Mouse (Mus musculus) CH12.LX (cell line): Measurements from ENCODE around the gene Gas7.

Experiments
- CTCF ChIP-seq, 2 experiments: IDR thresholded peaks in 1 of 2; conservative IDR thresholded peaks in 1 of 2; 2 replicates each; pipeline ENCODE4 v1.5.1; 2011 to 2012; ENCODE audit warnings: low read depth in 2 of 2, low read length in 2 of 2, improper control_type of control experiment in 1 of 2, inconsistent platforms in 1 of 2, mild to moderate bottlenecking in 1 of 2, moderate library complexity in 1 of 2
- EP300 ChIP-seq: IDR thresholded peaks from 2 replicates; pipeline ENCODE4 v1.6.1; 2011; ENCODE audit warnings: low read length, improper control_type of control experiment
- ETS1 ChIP-seq: conservative IDR thresholded peaks from 2 replicates; pipeline ENCODE4 v1.6.1; 2012; ENCODE audit warnings: low read depth, mild to moderate bottlenecking, inconsistent platforms, low read length, improper control_type of control experiment, moderate library complexity
- HCFC1 ChIP-seq: IDR thresholded peaks from 2 replicates; pipeline ENCODE4 v1.6.1; 2012; ENCODE audit warnings: low read depth, mild to moderate bottlenecking, inconsistent platforms, low read length, improper control_type of control experiment
- MAFK ChIP-seq: IDR thresholded peaks from 2 replicates; pipeline ENCODE4 v1.6.1; 2011; ENCODE audit warnings: low read length, improper control_type of control experiment; ENCODE audit not compliant: insufficient replicate concordance
- MAX ChIP-seq: IDR thresholded peaks from 2 replicates; pipeline ENCODE4 v1.6.1; 2011; ENCODE audit warnings: low read length, improper control_type of control experiment
- MAZ ChIP-seq: IDR thresholded peaks from 2 replicates; pipeline ENCODE4 v1.6.1; 2012; ENCODE audit warnings: low read depth, mild to moderate bottlenecking, inconsistent platforms, low read length, improper control_type of control experiment, moderate library complexity
- MXI1 ChIP-seq: IDR thresholded peaks from 2 replicates; pipeline ENCODE4 v1.6.1; 2011; ENCODE audit warnings: mild to moderate bottlenecking, low read depth, low read length, improper control_type of control experiment
- POLR2A ChIP-seq: IDR thresholded peaks from 2 replicates; pipeline ENCODE4 v1.6.1; 2011; ENCODE audit warnings: low read depth, mild to moderate bottlenecking, improper control_type of control experiment, low read length
- SMC3 ChIP-seq: IDR thresholded peaks from 2 replicates; pipeline ENCODE4 v1.6.1; 2011; ENCODE audit warnings: low read depth, low read length, improper control_type of control experiment
- UBTF ChIP-seq: IDR thresholded peaks from 2 replicates; pipeline ENCODE4 v1.6.1; 2012; ENCODE audit warnings: low read depth, mild to moderate bottlenecking, inconsistent platforms, low read length, improper control_type of control experiment, moderate library complexity
- ZKSCAN1 ChIP-seq: IDR thresholded peaks from 2 replicates; pipeline ENCODE4 v1.6.1; 2012; ENCODE audit warnings: low read depth, inconsistent platforms, low read length, improper control_type of control experiment, borderline replicate concordance

- TF ChIP-seq EP300 (no peak), CTCF (conservative IDR thresholded peaks at IDR 0.05 in 1 of 2, IDR thresholded peaks at IDR 0.05 in 1 of 2; ENCODE audit: low read depth in 2 of 2, low read length in 2 of 2) (no peak), MXI1 (no peak), MAZ (no peak), SMC3 (no peak), ETS1 (no peak), POLR2A (no peak), MAX (no peak), ZKSCAN1 (no peak), MAFK (no peak), UBTF (no peak), HCFC1 (no peak)
Measured at GRCm38 (mm10) chr11:67531926-67532565, 76.8 kb downstream of the Gas7 start.
